Mouse (Mus musculus): ENCODE data around the gene Elf4. TPM values are rescaled to one million over a fixed set of nuclear protein-coding genes. Genes with fewer than 3 reads are reported as not detected.
A peak's percentile ranks its signal among the peaks of the same experiment; 100 is the strongest.

Gene Elf4
- total RNA-seq, 2 experiments from 2014 or later, result 12.7 to 54.9 TPM

- ATAC-seq (replicated peaks; ENCODE audit: poor library complexity), result peak; percentile 56
Observed at GRCm38 (mm10) chrX:48439036-48439435, 23.9 kb downstream of the Elf4 start.

GRCm38 (mm10) chrX:48436082-48436481 is 26.9 kb downstream of the Elf4 start:
- peak; percentile 4; the same call in 1 of the 2 replicates for ATAC-seq (replicated peaks; ENCODE audit: poor library complexity)

- ATAC-seq (replicated peaks; ENCODE audit: poor library complexity), result peak; percentile 60
Observed at GRCm38 (mm10) chrX:48435477-48435900, 27.4 kb downstream of the Elf4 start.

- ATAC-seq (replicated peaks; ENCODE audit: poor library complexity), result no peak
Observed at GRCm38 (mm10) chrX:48434251-48434650, 28.7 kb downstream of the Elf4 start.

- peak; percentile 64 for ATAC-seq (replicated peaks; ENCODE audit: poor library complexity)
Observed at GRCm38 (mm10) chrX:48433527-48433899, 29.4 kb downstream of the Elf4 start.

- no peak for ATAC-seq (replicated peaks; ENCODE audit: poor library complexity)
Observed at GRCm38 (mm10) chrX:48432599-48433526, 30.1 kb downstream of the Elf4 start.

- ATAC-seq (replicated peaks; ENCODE audit: poor library complexity), result peak; percentile 38
Observed at GRCm38 (mm10) chrX:48429538-48429937, 33.4 kb downstream of the Elf4 start.

GRCm38 (mm10) chrX:48429100-48429499 is 33.8 kb downstream of the Elf4 start:
- ATAC-seq (replicated peaks; ENCODE audit: poor library complexity), result no peak

- peak; percentile 17; the same call in 1 of the 2 replicates for ATAC-seq (replicated peaks; ENCODE audit: poor library complexity)
Observed at GRCm38 (mm10) chrX:48428642-48429041, 34.3 kb downstream of the Elf4 start.

GRCm38 (mm10) chrX:48428241-48428640 is 34.7 kb downstream of the Elf4 start:
- no peak for ATAC-seq (replicated peaks; ENCODE audit: poor library complexity)

GRCm38 (mm10) chrX:48425280-48425679 is 37.7 kb downstream of the Elf4 start:
- peak; percentile 51 for ATAC-seq (replicated peaks; ENCODE audit: poor library complexity)

- peak; percentile 67 for ATAC-seq (replicated peaks; ENCODE audit: poor library complexity)
Observed at GRCm38 (mm10) chrX:48424583-48424982, 38.3 kb downstream of the Elf4 start.

- peak; percentile 40 for ATAC-seq (replicated peaks; ENCODE audit: poor library complexity)
Observed at GRCm38 (mm10) chrX:48423671-48424070, 39.3 kb downstream of the Elf4 start.

GRCm38 (mm10) chrX:48422986-48423385 is 39.9 kb downstream of the Elf4 start:
- ATAC-seq (replicated peaks; ENCODE audit: poor library complexity), result peak; percentile 20; the same call in 1 of the 2 replicates

- ATAC-seq (replicated peaks; ENCODE audit: poor library complexity), result no peak
Observed at GRCm38 (mm10) chrX:48418417-48418816, 44.5 kb downstream of the Elf4 start.

- no peak for ATAC-seq (replicated peaks; ENCODE audit: poor library complexity)
Observed at GRCm38 (mm10) chrX:48414291-48414690, 48.6 kb downstream of the Elf4 start.

- no peak for ATAC-seq (replicated peaks; ENCODE audit: poor library complexity)
Observed at GRCm38 (mm10) chrX:48412629-48413028, 50.3 kb downstream of the Elf4 start.

- ATAC-seq (replicated peaks; ENCODE audit: poor library complexity), result peak; percentile 35
Observed at GRCm38 (mm10) chrX:48410388-48410776, 52.5 kb downstream of the Elf4 start.

GRCm38 (mm10) chrX:48409611-48410387 is 53.1 kb downstream of the Elf4 start:
- ATAC-seq (replicated peaks; ENCODE audit: poor library complexity), result peak; percentile 90

- ATAC-seq (replicated peaks; ENCODE audit: poor library complexity), result peak; percentile 42; the same call in 1 of the 2 replicates
Observed at GRCm38 (mm10) chrX:48405141-48405540, 57.8 kb downstream of the Elf4 start.

GRCm38 (mm10) chrX:48399994-48400393 is 62.9 kb downstream of the Elf4 start:
- no peak for ATAC-seq (replicated peaks; ENCODE audit: poor library complexity)

GRCm38 (mm10) chrX:48389380-48389779 is 73.6 kb downstream of the Elf4 start:
- ATAC-seq (replicated peaks; ENCODE audit: poor library complexity), result no peak
